Mouse (Mus musculus): Measurements from ENCODE around the gene Sun1. TPM values are rescaled to one million over a fixed set of nuclear protein-coding genes. Genes with fewer than 3 reads are reported as not detected.

Gene Sun1
- 32.3 TPM for polyA plus RNA-seq (2014; fragmentation: Illumina TruSeq; extraction: RNeasy Lipid Tissue Mini Kit (QIAGEN cat#74804); ENCODE audit: insufficient read depth, low read depth, low replicate concordance)

DNA sequence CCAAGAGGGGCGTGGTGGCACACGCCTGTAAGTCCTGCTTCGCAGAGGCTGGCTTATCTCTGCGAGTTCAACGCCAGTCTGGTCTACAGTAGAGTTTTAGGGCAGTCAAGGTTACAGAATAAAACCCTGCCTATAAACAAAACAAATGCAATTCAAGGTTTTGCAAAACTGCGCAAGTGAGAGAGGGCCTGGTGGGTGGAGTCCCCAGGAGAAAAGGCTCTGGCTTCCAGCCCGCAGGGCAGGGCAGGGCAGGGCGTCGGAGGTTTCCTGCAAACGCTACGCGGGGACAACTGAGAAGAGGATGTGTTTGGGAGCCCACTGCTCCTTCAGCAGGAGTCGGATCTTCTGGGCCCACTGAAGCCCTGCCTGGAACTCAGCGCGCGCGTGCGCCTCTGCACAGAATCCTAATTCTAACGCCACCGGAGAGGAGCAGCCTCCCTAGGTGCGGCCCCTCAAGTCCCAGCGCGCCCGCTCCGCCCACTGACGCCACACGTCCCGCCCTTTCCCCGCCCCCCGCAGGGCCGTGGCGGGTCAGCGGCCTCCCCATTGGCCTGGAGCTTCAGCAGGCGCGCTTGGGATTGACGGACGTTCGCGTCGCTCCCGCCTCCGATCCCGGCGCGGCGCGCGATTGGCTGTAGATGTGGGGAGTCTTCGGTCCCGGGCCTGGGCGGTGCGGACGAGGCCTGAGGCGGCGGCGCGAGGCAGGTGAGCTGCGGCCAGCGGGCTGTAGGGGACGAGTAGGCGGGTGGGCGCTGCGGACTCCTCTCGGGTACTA is at the start of gene Sun1:
Sun1 (plus strand) TSS at position 643 of the 775 bp plus-strand sequence.

DNA sequence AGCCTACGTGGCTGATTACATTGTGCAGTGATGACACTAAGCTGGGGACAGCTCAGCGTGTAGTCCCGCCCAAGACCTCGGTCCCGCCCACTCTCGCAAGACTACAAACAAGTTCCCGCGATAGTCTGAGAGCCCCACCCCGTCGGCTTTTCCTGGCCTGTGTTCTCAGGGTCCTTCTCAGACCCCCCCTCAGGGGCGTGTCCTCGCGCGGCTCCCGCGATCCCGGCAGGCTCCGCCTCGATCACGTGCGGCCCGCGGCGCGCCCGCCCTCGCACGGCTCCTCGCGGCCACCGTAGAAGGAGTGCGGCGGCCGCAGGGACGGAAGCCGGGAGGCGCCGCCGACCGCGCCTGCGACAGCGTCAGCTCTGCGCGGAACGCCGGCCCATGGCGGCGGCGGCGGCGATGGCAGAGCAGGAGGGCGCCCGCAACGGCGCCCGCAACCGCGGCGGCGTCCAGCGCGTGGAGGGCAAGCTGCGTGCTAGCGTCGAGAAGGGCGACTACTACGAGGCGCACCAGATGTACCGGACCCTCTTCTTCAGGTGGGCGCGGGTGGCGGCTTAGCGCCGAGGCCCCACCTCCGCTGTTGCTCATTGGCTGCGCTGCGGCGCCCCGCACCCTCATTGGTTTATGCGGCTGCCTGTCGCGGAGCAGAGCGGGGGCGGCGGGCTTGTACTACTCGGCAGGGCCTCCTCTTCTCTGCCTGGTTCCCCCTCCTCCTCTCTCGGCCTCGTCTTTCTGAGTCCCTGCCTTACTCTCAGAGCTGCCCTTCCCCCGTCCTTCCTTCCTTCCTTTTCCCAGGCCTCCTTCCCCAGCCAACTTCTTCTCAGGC is 51.9 kb downstream of the Sun1 start, which contains the start of gene Get4:
Get4 (plus strand) TSS at position 244 of the 829 bp plus-strand sequence.

Other genes starting within 250 kb of the Sun1 start
- gene Pdgfa, start 203.3 kb upstream of the Sun1 start, polyA plus RNA-seq (2014; fragmentation: Illumina TruSeq; extraction: RNeasy Lipid Tissue Mini Kit (QIAGEN cat#74804); ENCODE audit: insufficient read depth, low read depth, low replicate concordance), result 45.9 TPM
- gene Prkar1b, start 50.6 kb upstream of the Sun1 start, polyA plus RNA-seq (2014; fragmentation: Illumina TruSeq; extraction: RNeasy Lipid Tissue Mini Kit (QIAGEN cat#74804); ENCODE audit: insufficient read depth, low read depth, low replicate concordance), result 11.8 TPM
- gene Dnaaf5, start 50.4 kb upstream of the Sun1 start, polyA plus RNA-seq (2014; fragmentation: Illumina TruSeq; extraction: RNeasy Lipid Tissue Mini Kit (QIAGEN cat#74804); ENCODE audit: insufficient read depth, low read depth, low replicate concordance), result 5.2 TPM
- gene Get4, start 51.7 kb downstream of the Sun1 start, polyA plus RNA-seq (2014; fragmentation: Illumina TruSeq; extraction: RNeasy Lipid Tissue Mini Kit (QIAGEN cat#74804); ENCODE audit: insufficient read depth, low read depth, low replicate concordance), result 60.2 TPM
- 6.6 TPM for gene Adap1, start 125.0 kb downstream of the Sun1 start, polyA plus RNA-seq (2014; fragmentation: Illumina TruSeq; extraction: RNeasy Lipid Tissue Mini Kit (QIAGEN cat#74804); ENCODE audit: insufficient read depth, low read depth, low replicate concordance)
- gene Cox19, start 150.8 kb downstream of the Sun1 start, polyA plus RNA-seq (2014; fragmentation: Illumina TruSeq; extraction: RNeasy Lipid Tissue Mini Kit (QIAGEN cat#74804); ENCODE audit: insufficient read depth, low read depth, low replicate concordance), result 42.2 TPM
- gene Cyp2w1, start 152.0 kb downstream of the Sun1 start, polyA plus RNA-seq (2014; fragmentation: Illumina TruSeq; extraction: RNeasy Lipid Tissue Mini Kit (QIAGEN cat#74804); ENCODE audit: insufficient read depth, low read depth, low replicate concordance), result not detected
- 29.3 TPM for gene Gpr146, start 177.1 kb downstream of the Sun1 start, polyA plus RNA-seq (2014; fragmentation: Illumina TruSeq; extraction: RNeasy Lipid Tissue Mini Kit (QIAGEN cat#74804); ENCODE audit: insufficient read depth, low read depth, low replicate concordance)
- 2.5 TPM for gene C130050O18Rik, start 204.6 kb downstream of the Sun1 start, polyA plus RNA-seq (2014; fragmentation: Illumina TruSeq; extraction: RNeasy Lipid Tissue Mini Kit (QIAGEN cat#74804); ENCODE audit: insufficient read depth, low read depth, low replicate concordance)
- 0.72 TPM for gene Gper1, start 222.5 kb downstream of the Sun1 start, polyA plus RNA-seq (2014; fragmentation: Illumina TruSeq; extraction: RNeasy Lipid Tissue Mini Kit (QIAGEN cat#74804); ENCODE audit: insufficient read depth, low read depth, low replicate concordance)

Data from lung, adult 10 weeks (tissue).